Mouse (Mus musculus): ENCODE results near the gene 4930519G04Rik. TPM values are rescaled to one million over a fixed set of nuclear protein-coding genes. Genes with fewer than 3 reads are reported as not detected.

The 4930519G04Rik gene
- polyA plus RNA-seq, 1 experiment, result not detected

GRCm38 (mm10) chr5:114883022-114883421 lies 29.6 kb downstream of the 4930519G04Rik start:
- DNase-seq (ENCODE audit: low read depth), result no peak
- TF ChIP-seq POLR2A (IDR thresholded peaks at IDR 0.05; ENCODE audit: borderline replicate concordance, extremely low read depth, insufficient read depth, insufficient read length, poor library complexity, severe bottlenecking) (no peak), CTCF (IDR thresholded peaks at IDR 0.05; ENCODE audit: borderline replicate concordance, extremely low read depth, insufficient read depth, insufficient read length) (no peak)

DNA sequence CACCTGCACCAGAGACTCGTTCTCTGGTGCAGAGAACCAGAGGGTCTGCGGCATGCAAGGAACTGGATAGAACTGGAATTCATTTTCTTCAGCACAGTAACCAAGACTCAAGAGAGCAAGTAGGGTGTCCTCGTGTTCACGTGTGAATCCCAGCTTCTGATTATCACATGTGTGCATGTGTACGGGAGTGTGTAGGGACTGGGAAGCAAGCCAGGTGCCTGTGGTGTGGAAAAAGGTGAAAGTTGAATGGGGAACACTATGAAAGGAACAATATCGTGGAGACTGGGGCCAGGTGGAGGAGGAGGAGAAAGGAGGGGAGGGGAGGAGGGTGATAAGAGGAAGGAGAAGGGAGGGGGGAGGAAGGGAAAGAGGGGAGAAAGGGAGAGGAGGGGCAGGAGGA lies 33.3 kb downstream of the 4930519G04Rik start:
- no peak for DNase-seq (ENCODE audit: low read depth)
- no peak for TF ChIP-seq POLR2A (IDR thresholded peaks at IDR 0.05; ENCODE audit: borderline replicate concordance, extremely low read depth, insufficient read depth, insufficient read length, poor library complexity, severe bottlenecking)
- no peak for TF ChIP-seq CTCF (IDR thresholded peaks at IDR 0.05; ENCODE audit: borderline replicate concordance, extremely low read depth, insufficient read depth, insufficient read length)

GRCm38 (mm10) chr5:114888995-114889394 lies 35.5 kb downstream of the 4930519G04Rik start:
- DNase-seq (ENCODE audit: low read depth), result no peak
- TF ChIP-seq POLR2A (IDR thresholded peaks at IDR 0.05; ENCODE audit: borderline replicate concordance, extremely low read depth, insufficient read depth, insufficient read length, poor library complexity, severe bottlenecking) (no peak), CTCF (IDR thresholded peaks at IDR 0.05; ENCODE audit: borderline replicate concordance, extremely low read depth, insufficient read depth, insufficient read length) (no peak)

GRCm38 (mm10) chr5:114895542-114895941 lies 42.1 kb downstream of the 4930519G04Rik start:
- TF ChIP-seq CTCF (IDR thresholded peaks at IDR 0.05; ENCODE audit: borderline replicate concordance, extremely low read depth, insufficient read depth, insufficient read length) (no peak), POLR2A (IDR thresholded peaks at IDR 0.05; ENCODE audit: borderline replicate concordance, extremely low read depth, insufficient read depth, insufficient read length, poor library complexity, severe bottlenecking) (no peak)
- no peak for DNase-seq (ENCODE audit: low read depth)

GRCm38 (mm10) chr5:114896688-114897373 lies 43.4 kb downstream of the 4930519G04Rik start, which contains the start of gene Oasl2:
Gene Oasl2, plus strand, starts transcription at chr5:114896936.
- no peak for DNase-seq (ENCODE audit: low read depth)
- TF ChIP-seq CTCF (IDR thresholded peaks at IDR 0.05; ENCODE audit: borderline replicate concordance, extremely low read depth, insufficient read depth, insufficient read length) (no peak), POLR2A (IDR thresholded peaks at IDR 0.05; ENCODE audit: borderline replicate concordance, extremely low read depth, insufficient read depth, insufficient read length, poor library complexity, severe bottlenecking) (no peak)

GRCm38 (mm10) chr5:114897374-114897793 lies 43.9 kb downstream of the 4930519G04Rik start:
- TF ChIP-seq POLR2A (IDR thresholded peaks at IDR 0.05; ENCODE audit: borderline replicate concordance, extremely low read depth, insufficient read depth, insufficient read length, poor library complexity, severe bottlenecking) (no peak), CTCF (IDR thresholded peaks at IDR 0.05; ENCODE audit: borderline replicate concordance, extremely low read depth, insufficient read depth, insufficient read length) (no peak)
- DNase-seq (ENCODE audit: low read depth), result no peak

- TF ChIP-seq POLR2A (IDR thresholded peaks at IDR 0.05; ENCODE audit: borderline replicate concordance, extremely low read depth, insufficient read depth, insufficient read length, poor library complexity, severe bottlenecking), result no peak
- no peak for TF ChIP-seq CTCF (IDR thresholded peaks at IDR 0.05; ENCODE audit: borderline replicate concordance, extremely low read depth, insufficient read depth, insufficient read length)
- DNase-seq (ENCODE audit: low read depth), result no peak
Measured at GRCm38 (mm10) chr5:114898857-114899256, 45.4 kb downstream of the 4930519G04Rik start.

- TF ChIP-seq CTCF (IDR thresholded peaks at IDR 0.05; ENCODE audit: borderline replicate concordance, extremely low read depth, insufficient read depth, insufficient read length) (peak; percentile 64), POLR2A (IDR thresholded peaks at IDR 0.05; ENCODE audit: borderline replicate concordance, extremely low read depth, insufficient read depth, insufficient read length, poor library complexity, severe bottlenecking) (no peak)
- DNase-seq (ENCODE audit: low read depth), result peak; percentile 60
Measured at GRCm38 (mm10) chr5:114902413-114902812, 48.9 kb downstream of the 4930519G04Rik start.

DNA sequence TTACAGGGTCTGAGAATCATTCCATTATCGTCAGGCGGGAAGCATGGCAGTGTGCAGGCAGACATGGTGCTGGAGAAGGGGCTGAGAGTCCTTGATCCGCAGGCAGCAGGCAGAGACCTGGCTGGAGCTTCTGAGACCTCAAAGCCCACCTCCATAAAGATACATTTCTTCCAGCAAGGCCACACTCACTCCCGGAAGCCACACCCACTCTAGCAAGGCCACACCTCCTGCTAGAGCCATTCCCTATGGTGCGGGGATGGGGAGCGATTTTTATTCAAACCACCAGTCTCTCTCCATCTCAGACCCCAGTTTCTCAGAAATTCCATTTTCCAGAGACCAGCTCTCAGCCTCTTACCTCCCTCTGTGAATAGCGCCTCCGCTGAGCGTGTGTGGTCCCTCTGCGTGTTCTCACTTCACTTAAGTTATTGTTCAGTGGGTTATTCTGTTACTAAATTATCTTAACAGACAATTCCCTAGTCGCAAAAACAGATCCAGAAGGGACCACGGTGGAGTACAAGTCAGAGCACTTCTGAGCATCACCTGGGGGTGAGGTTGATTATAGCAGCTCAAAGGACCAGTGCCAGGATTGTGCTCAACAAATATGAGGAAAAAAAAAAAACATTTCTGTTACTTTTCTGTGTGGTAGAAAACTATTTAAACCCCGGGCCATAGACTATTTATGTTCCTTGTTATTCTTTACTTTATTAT lies 55.3 kb downstream of the 4930519G04Rik start:
- no peak for DNase-seq (ENCODE audit: low read depth)

DNA sequence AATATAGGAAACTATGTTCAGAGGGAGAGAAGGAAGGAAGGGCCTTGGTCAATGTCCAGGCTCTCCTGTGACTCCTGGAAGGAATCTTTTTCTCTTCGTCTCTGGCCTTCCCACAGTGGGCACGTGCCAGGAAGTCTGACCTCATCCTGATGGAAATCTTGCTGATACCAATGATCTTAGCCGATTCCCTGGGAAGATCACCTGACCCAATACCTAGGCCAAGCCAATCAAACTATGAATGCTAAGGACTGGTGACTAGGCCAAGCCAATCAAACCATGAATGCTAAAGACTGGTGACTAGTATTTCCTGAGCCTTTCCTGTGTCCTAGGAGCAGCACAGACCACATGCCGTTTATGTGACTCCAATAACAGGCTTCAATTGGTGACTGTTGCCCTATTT lies 60.2 kb downstream of the 4930519G04Rik start:
- TF ChIP-seq CTCF (IDR thresholded peaks at IDR 0.05; ENCODE audit: borderline replicate concordance, extremely low read depth, insufficient read depth, insufficient read length) (no peak), POLR2A (IDR thresholded peaks at IDR 0.05; ENCODE audit: borderline replicate concordance, extremely low read depth, insufficient read depth, insufficient read length, poor library complexity, severe bottlenecking) (no peak)

More for the DNA sequence above, 55.3 kb downstream of the 4930519G04Rik start:
- TF ChIP-seq CTCF (IDR thresholded peaks at IDR 0.05; ENCODE audit: borderline replicate concordance, extremely low read depth, insufficient read depth, insufficient read length) (no peak), POLR2A (IDR thresholded peaks at IDR 0.05; ENCODE audit: borderline replicate concordance, extremely low read depth, insufficient read depth, insufficient read length, poor library complexity, severe bottlenecking) (no peak)

DNA sequence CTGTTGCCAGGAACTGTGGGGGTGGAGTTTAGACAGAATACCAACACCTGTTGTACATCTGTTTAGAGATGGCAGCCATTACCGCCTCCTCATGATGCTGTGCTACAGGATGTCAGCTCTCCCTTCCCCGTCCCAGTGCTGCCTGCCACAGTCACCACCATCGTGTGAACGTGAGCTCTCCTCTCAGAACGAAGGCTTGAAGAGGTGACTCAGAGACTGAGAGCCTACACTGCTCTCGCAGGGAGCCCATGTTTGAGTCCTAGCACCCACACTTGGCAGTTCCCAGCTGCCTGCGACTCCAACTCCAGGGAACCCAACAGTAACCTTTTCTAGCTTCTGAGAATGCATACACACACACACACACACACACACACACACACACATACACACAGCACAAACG lies 61.4 kb downstream of the 4930519G04Rik start:
- no peak for DNase-seq (ENCODE audit: low read depth)
- TF ChIP-seq POLR2A (IDR thresholded peaks at IDR 0.05; ENCODE audit: borderline replicate concordance, extremely low read depth, insufficient read depth, insufficient read length, poor library complexity, severe bottlenecking), result no peak

More for the DNA sequence above, 60.2 kb downstream of the 4930519G04Rik start:
- no peak for DNase-seq (ENCODE audit: low read depth)
